Mouse (Mus musculus) lung, adult 2 months (tissue): ENCODE results near the gene Cox10.

ENCODE experiments used
- CTCF ChIP-seq: fragments of 200-500 bp; IDR thresholded peaks from 2 replicates; pipeline ENCODE4 v1.5.1; 2011; ENCODE audit warnings: mild to moderate bottlenecking, low read length, control low read depth; ENCODE audit not compliant: insufficient read depth
- POLR2A ChIP-seq: fragments of 200-500 bp; IDR thresholded peaks from 2 replicates; pipeline ENCODE4 v1.6.1; 2011; ENCODE audit warnings: low read depth, mild to moderate bottlenecking, control low read depth, low read length, borderline replicate concordance; ENCODE audit errors: extremely low read depth

- TF ChIP-seq CTCF (no peak), POLR2A (no peak)
These were observed 34.2 kb downstream of the Cox10 start for GRCm38 (mm10) chr11:64045041-64045440.
